Mouse (Mus musculus): ENCODE results near the gene Nt5c2. TPM values are rescaled to one million over a fixed set of nuclear protein-coding genes. Genes with fewer than 3 reads are reported as not detected.

Gene Nt5c2
- polyA plus RNA-seq, 1 experiment from 2014 or later = 68.4 TPM

- no peaks in the 10 kb centered on the region for H3K27me3 ChIP-seq (ENCODE audit: insufficient read depth, low read length)
- no peaks in the 10 kb centered on the region for H3K9me3 ChIP-seq (replicated peaks; ENCODE audit: low read length)
- H3K4me2 ChIP-seq (ENCODE audit: low read length) = no peak overlapping the region
- no peak for TF ChIP-seq CTCF (IDR thresholded peaks at IDR 0.05; ENCODE audit: low read depth)
- H3K27ac ChIP-seq = no peak overlapping the region
- 0 out of 2 replicates have a peak, but pooled peaks cover 4% of the 10 kb centered on the region for H3K4me1 ChIP-seq (replicated peaks; ENCODE audit: insufficient read depth, low read length)
- no peak for DNase-seq (ENCODE audit: low spot score)
- no peak overlapping the region for H3K9ac ChIP-seq (ENCODE audit: low read depth, low read length)
- 58% methylated on average over 3 of the region's 3 CpGs for WGBS
- no peak for ATAC-seq (replicated peaks; ENCODE audit: low FRiP score, low read depth)
- no peaks in the 10 kb centered on the region for H3K36me3 ChIP-seq (ENCODE audit: insufficient read depth, low read length)
- H3K4me3 ChIP-seq (replicated peaks; ENCODE audit: low read depth, low read length) = no peak overlapping the region
Observed at GRCm38 (mm10) chr19:46836085-46836484, 178.9 kb downstream of the Nt5c2 start.

DNA sequence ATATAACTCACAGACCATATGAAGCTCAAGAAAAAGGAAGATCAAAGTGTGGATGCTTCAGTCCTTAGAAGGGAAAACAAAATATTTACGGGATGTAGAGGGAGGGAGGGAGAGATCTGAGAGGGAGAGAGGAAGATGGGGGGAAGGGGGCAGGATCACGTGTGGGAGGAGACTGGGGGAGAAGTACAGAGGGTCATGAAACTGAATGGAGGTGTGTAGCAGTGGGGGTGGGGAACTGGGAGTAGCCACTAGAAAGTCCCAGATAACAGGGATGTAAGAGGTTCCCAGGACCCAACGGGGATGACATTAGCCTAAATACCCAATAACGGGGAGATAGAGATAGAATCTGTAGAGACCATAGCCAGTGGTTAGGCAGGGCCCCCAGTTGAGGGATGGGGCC, 179.6 kb downstream of the Nt5c2 start:
- Histone ChIP-seq H3K4me1 (replicated peaks; ENCODE audit: insufficient read depth, low read length) (0 out of 2 replicates have a peak, but pooled peaks cover 4% of the 10 kb centered on the region), H3K4me2 (ENCODE audit: low read length) (no peak overlapping the region), H3K9ac (ENCODE audit: low read depth, low read length) (no peak overlapping the region), H3K9me3 (replicated peaks; ENCODE audit: low read length) (no peaks in the 10 kb centered on the region), H3K4me3 (replicated peaks; ENCODE audit: low read depth, low read length) (no peak overlapping the region), H3K27ac (no peak overlapping the region), H3K27me3 (ENCODE audit: insufficient read depth, low read length) (no peaks in the 10 kb centered on the region), H3K36me3 (ENCODE audit: insufficient read depth, low read length) (no peaks in the 10 kb centered on the region)
- DNase-seq (ENCODE audit: low spot score) (no peak), ATAC-seq (replicated peaks; ENCODE audit: low FRiP score, low read depth) (no peak)
- TF ChIP-seq CTCF (IDR thresholded peaks at IDR 0.05; ENCODE audit: low read depth) = no peak
- 58% methylated on average over 4 of the region's 4 CpGs for WGBS

GRCm38 (mm10) chr19:46834301-46834700, 180.7 kb downstream of the Nt5c2 start:
- H3K36me3 ChIP-seq (ENCODE audit: insufficient read depth, low read length) = no peaks in the 10 kb centered on the region
- WGBS = 61% methylated on average over 5 of the region's 5 CpGs
- TF ChIP-seq CTCF (IDR thresholded peaks at IDR 0.05; ENCODE audit: low read depth) = no peak
- no peak for DNase-seq (ENCODE audit: low spot score)
- no peaks in the 10 kb centered on the region for H3K27me3 ChIP-seq (ENCODE audit: insufficient read depth, low read length)
- ATAC-seq (replicated peaks; ENCODE audit: low FRiP score, low read depth) = no peak
- no peak overlapping the region for H3K9ac ChIP-seq (ENCODE audit: low read depth, low read length)
- H3K27ac ChIP-seq = no peak overlapping the region
- no peak overlapping the region for H3K4me2 ChIP-seq (ENCODE audit: low read length)
- no peaks in the 10 kb centered on the region for H3K9me3 ChIP-seq (replicated peaks; ENCODE audit: low read length)
- 0 out of 2 replicates have a peak, but pooled peaks cover 4% of the 10 kb centered on the region for H3K4me1 ChIP-seq (replicated peaks; ENCODE audit: insufficient read depth, low read length)
- H3K4me3 ChIP-seq (replicated peaks; ENCODE audit: low read depth, low read length) = no peak overlapping the region

Other genes with a start within 250 kb of the Nt5c2 start
- 0.05 and 0.24 TPM in 2 replicates for gene Ina, start 455 bp downstream of the Nt5c2 start, polyA plus RNA-seq (2015; fragmentation: Nextera tagmentation; extraction: Ambion mirVana)
- gene Pcgf6, start 35.8 kb upstream of the Nt5c2 start, polyA plus RNA-seq (2015; fragmentation: Nextera tagmentation; extraction: Ambion mirVana) = 19.2 and 20.3 TPM in 2 replicates
- gene Taf5, start 52.6 kb upstream of the Nt5c2 start, polyA plus RNA-seq (2015; fragmentation: Nextera tagmentation; extraction: Ambion mirVana) = 3.5 and 4.3 TPM in 2 replicates
- 2,320 and 2,713 TPM in 2 replicates for gene Usmg5, start 75.5 kb upstream of the Nt5c2 start, polyA plus RNA-seq (2015; fragmentation: Nextera tagmentation; extraction: Ambion mirVana)
- 7.3 TPM in 2 replicates for gene Pdcd11, start 75.6 kb upstream of the Nt5c2 start, polyA plus RNA-seq (2015; fragmentation: Nextera tagmentation; extraction: Ambion mirVana)
- gene Calhm2, start 123.1 kb upstream of the Nt5c2 start, polyA plus RNA-seq (2015; fragmentation: Nextera tagmentation; extraction: Ambion mirVana) = 5.4 and 5.9 TPM in 2 replicates
- gene Calhm1, start 129.1 kb upstream of the Nt5c2 start, polyA plus RNA-seq (2015; fragmentation: Nextera tagmentation; extraction: Ambion mirVana) = not detected in 2 replicates
- not detected in 2 replicates for gene Calhm3, start 142.6 kb upstream of the Nt5c2 start, polyA plus RNA-seq (2015; fragmentation: Nextera tagmentation; extraction: Ambion mirVana)
- 2.2 and 2.7 TPM in 2 replicates for gene Neurl1a, start 163.7 kb upstream of the Nt5c2 start, polyA plus RNA-seq (2015; fragmentation: Nextera tagmentation; extraction: Ambion mirVana)

Measured in kidney, postnatal 0 days (tissue).